Mouse (Mus musculus) thymus, adult 18-20 months (tissue): ENCODE measurements at regions not wholly inside any gene's neighbourhood (a gene's known extent, or its start where the extent isn't known, plus 50 kb on each side); places are given as distances from the start of the nearest gene placed in this dataset.
"Not testable (repeated sequence)": the region's sequence is repeated elsewhere in the genome, so short reads cannot be mapped to it uniquely, and the experiment has no call there.

Source experiments
- DNase-seq, 2 experiments: peaks; one replicate each; pipeline ENCODE4 v3.0.0; 2022; ENCODE audit warnings: mixed read lengths in 2 of 2

GRCm38 (mm10) chr13:82059498-82059897 is 276.6 kb downstream of the Cetn3 start:
- no peak for DNase-seq

- not testable (repeated sequence) for DNase-seq
Measured at GRCm38 (mm10) chr13:82063880-82064279, 281.0 kb downstream of the Cetn3 start.

- no peak for DNase-seq
Measured at GRCm38 (mm10) chr13:82066174-82066573, 283.3 kb downstream of the Cetn3 start.

GRCm38 (mm10) chr13:82066674-82067270 is 283.9 kb downstream of the Cetn3 start:
- no peak for DNase-seq

- no peak for DNase-seq
Measured at GRCm38 (mm10) chr13:82072449-82072848, 289.6 kb downstream of the Cetn3 start.

- no peak for DNase-seq
Measured at GRCm38 (mm10) chr13:82073343-82073742, 290.5 kb downstream of the Cetn3 start.

- no peak for DNase-seq
Measured at GRCm38 (mm10) chr13:82081375-82081774, 298.5 kb downstream of the Cetn3 start.

- no peak for DNase-seq
Measured at GRCm38 (mm10) chr13:82087635-82088034, 304.8 kb downstream of the Cetn3 start.

GRCm38 (mm10) chr13:82092186-82092585 is 309.3 kb downstream of the Cetn3 start:
- no peak for DNase-seq

GRCm38 (mm10) chr13:82106032-82106431 is 323.2 kb downstream of the Cetn3 start:
- DNase-seq = no peak

GRCm38 (mm10) chr13:82129777-82130735 is 347.2 kb downstream of the Cetn3 start:
- no peak for DNase-seq
